Mouse (Mus musculus): Measurements from ENCODE around the gene Gm3012.
"Not testable (repeated sequence)": the region's sequence is repeated elsewhere in the genome, so short reads cannot be mapped to it uniquely, and the experiment has no call there.

Gm3012 gene

GRCm38 (mm10) chr14:3634212-3634611 lies at the start of gene Gm3012:
Gm3012 (plus strand) TSS chr14:3634512.
- DNase-seq (ENCODE audit: extremely low spot score): not testable (repeated sequence)

DNA sequence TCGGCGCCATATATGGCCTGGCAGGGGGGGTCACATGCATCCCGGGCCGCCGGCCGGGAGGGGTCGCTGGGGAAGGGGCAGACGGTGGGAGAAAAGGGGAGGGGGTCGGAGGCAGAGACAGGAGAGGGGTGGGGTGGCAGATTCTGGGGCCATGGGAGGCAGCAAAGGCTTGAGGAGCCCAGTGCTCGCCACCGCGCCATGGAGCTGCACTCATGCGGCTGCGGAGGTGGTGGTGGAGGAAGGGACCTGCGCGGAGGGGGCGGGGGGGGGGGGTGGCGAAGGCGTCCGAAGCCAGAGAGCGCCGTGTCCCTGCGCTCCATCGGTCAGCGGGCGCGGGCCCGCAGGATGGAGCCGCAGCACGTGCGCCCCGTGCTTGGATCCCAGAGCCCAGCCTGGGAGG lies 17.4 kb downstream of the Gm3012 start, which contains the start of gene Gm3020:
Gene Gm3020, plus strand, starts transcription at position 301 of the 400 bp plus-strand sequence.
- not testable (repeated sequence) for DNase-seq (ENCODE audit: extremely low spot score)

DNA sequence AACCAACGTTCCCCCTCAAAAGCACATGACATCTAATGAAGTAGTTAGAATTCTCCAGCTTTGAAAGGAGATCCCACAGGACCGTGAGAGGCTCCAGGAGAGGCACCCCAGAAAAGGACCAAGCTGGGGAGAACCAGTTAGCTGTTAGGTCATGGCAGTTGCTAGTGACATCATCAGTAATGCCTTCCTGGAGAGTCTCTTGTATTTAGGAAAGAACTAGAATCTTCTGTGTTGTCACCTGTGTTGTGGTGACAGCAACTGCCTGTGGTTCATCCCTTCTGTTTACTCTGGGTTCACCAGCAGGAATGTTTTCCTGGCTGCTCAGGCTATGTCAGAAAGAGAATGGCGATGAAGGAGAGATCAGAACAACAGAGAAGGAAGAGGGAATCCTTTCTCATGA lies 54.2 kb downstream of the Gm3012 start, which contains the start of gene Gm3043:
Gene Gm3043, plus strand, starts transcription at position 301 of the 400 bp plus-strand sequence.
- not testable (repeated sequence) for DNase-seq (ENCODE audit: extremely low spot score)

Data from embryo, embryonic 9.5 days (tissue).